Mouse (Mus musculus) midbrain, embryonic 15.5 days (tissue): ENCODE data around the gene Fam117b. TPM values are rescaled to one million over a fixed set of nuclear protein-coding genes. Genes with fewer than 3 reads are reported as not detected.

Source experiments
- ATAC-seq: fragments of 200-750 bp; cut with Nextera tagmentation; replicated peaks from 2 replicates; pipeline ENCODE4 v1.8.0; 2017; ENCODE audit warnings: moderate TSS enrichment
- H3K27ac ChIP-seq: fragments of 300-500 bp; sonication (generic); 2 replicates; pipeline ENCODE4 v1.5.1; 2015; ENCODE audit warnings: mild to moderate bottlenecking, inconsistent platforms
- H3K27me3 ChIP-seq: fragments of 300-500 bp; sonication (generic); replicated peaks from 2 replicates; pipeline ENCODE4 v1.6.1; 2015; ENCODE audit warnings: inconsistent platforms
- H3K36me3 ChIP-seq: fragments of 300-500 bp; sonication (generic); replicated peaks from 2 replicates; pipeline ENCODE4 v1.6.1; 2015; ENCODE audit warnings: inconsistent platforms
- H3K4me1 ChIP-seq: fragments of 300-500 bp; sonication (generic); 2 replicates; pipeline ENCODE4 v1.6.1; 2015; ENCODE audit warnings: inconsistent platforms
- H3K4me2 ChIP-seq: fragments of 300-500 bp; sonication (generic); 2 replicates; pipeline ENCODE4 v1.6.1; 2015; ENCODE audit warnings: inconsistent platforms, mild to moderate bottlenecking, moderate library complexity
- H3K4me3 ChIP-seq: fragments of 300-500 bp; sonication (generic); 2 replicates; pipeline ENCODE4 v1.5.1; 2015; ENCODE audit warnings: mild to moderate bottlenecking, inconsistent platforms
- H3K9ac ChIP-seq: fragments of 300-500 bp; sonication (generic); 2 replicates; pipeline ENCODE4 v1.6.1; 2015; ENCODE audit warnings: mild to moderate bottlenecking, inconsistent platforms
- H3K9me3 ChIP-seq: fragments of 300-500 bp; sonication (generic); 2 replicates; pipeline ENCODE4 v1.6.1; 2016; ENCODE audit warnings: inconsistent platforms
- WGBS: fragments of 180-500 bp; shearing (Covaris S2); methylation state at CpG from one replicate; pipeline ENCODE4 v1.1.7; 2015; ENCODE audit warnings: mixed read lengths; 5-methylcytosine and 5-hydroxymethylcytosine counted together
- polyA plus RNA-seq: library from polyadenylated mRNA; unstranded; fragments of >200 nt; fragmentation: Nextera tagmentation; extraction: Ambion mirVana; gene quantifications from 2 replicates; pipeline ENCODE4 v1.2.1, GENCODE M21; 2015

Gene Fam117b
- polyA plus RNA-seq, 1 experiment from 2014 or later = 48.2 TPM

DNA sequence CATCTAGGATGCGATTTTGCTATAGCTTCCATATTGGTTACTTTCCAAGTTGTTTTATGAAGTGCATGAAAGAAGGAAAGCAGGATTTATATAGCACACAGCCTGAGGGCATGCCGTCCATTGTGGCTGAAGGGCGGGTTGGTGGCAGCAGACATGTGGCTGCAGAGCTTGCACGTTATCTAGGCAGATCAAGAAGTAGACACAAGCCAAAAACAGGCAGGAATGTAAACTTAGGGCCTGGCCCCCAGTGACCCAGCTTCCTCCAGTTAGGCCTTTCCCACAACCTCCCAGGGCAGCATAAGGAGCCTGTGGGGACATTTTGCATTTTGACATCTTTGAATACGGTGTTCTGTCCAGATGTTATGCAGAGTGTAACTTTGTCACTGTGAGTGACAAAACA is 31.0 kb downstream of the Fam117b start:
- Histone ChIP-seq H3K27me3 (no peaks in the 10 kb centered on the region), H3K4me2 (no peak overlapping the region), H3K4me1 (peaks cover 3% of the 10 kb centered on the region; the same call in 1 of the 2 replicates), H3K4me3 (no peak overlapping the region), H3K27ac (no peak overlapping the region), H3K9me3 (no peaks in the 10 kb centered on the region), H3K36me3 (no peaks in the 10 kb centered on the region; the same call in 1 of the 2 replicates), H3K9ac (no peak overlapping the region)
- WGBS = 69% methylated on average over 5 of the region's 5 CpGs
- ATAC-seq = no peak

DNA sequence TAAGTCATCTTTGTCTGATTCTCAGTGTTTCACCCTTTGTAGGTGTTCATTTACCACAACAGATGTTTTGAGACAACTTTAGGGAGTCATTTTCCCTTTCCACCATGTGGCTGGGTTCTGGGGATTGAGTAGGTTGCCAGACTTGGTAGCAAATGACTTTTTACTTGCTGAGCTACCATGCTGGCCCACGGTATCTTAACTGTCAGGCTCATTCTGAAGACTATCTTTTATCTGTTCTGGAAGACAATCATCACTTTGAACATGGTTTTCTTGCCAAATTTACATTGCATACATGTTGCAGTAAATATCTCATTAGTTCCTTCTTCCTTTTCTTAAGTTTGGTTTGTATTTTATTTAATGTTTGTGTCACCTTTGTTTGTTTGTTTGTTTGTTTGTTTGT is 33.2 kb downstream of the Fam117b start:
- ATAC-seq = no peak
- no peak overlapping the region for H3K9ac ChIP-seq
- H3K36me3 ChIP-seq = no peaks in the 10 kb centered on the region; the same call in 1 of the 2 replicates
- peaks cover 3% of the 10 kb centered on the region; the same call in 1 of the 2 replicates for H3K4me1 ChIP-seq
- 87% methylated on average over 1 of the region's 1 CpGs for WGBS
- no peak overlapping the region for H3K4me2 ChIP-seq
- no peaks in the 10 kb centered on the region for H3K27me3 ChIP-seq
- H3K4me3 ChIP-seq = no peak overlapping the region
- H3K27ac ChIP-seq = no peak overlapping the region
- no peaks in the 10 kb centered on the region for H3K9me3 ChIP-seq

DNA sequence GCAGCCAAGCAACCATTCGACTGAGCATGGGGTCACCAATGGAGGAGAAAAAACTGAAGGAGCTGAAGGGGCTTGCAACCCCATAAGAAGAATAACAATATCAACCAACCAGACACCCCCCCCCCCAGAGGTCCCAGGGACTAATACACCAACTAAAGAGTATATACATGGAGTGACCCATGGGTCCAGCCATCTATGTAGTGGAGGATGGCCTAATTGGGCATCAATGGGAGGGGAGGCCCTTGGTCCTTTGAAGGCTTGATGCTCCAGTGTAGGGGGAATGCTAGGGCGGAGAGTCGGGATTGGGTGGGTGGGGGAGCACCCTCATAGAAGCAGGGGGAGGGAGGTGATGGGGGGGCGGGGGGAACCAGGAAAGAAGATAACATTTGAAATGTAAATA is 34.7 kb downstream of the Fam117b start:
- no peaks in the 10 kb centered on the region for H3K9me3 ChIP-seq
- no peak overlapping the region for H3K9ac ChIP-seq
- H3K27ac ChIP-seq = no peak overlapping the region
- H3K4me2 ChIP-seq = no peak overlapping the region
- no peaks in the 10 kb centered on the region for H3K27me3 ChIP-seq
- H3K4me3 ChIP-seq = no peak overlapping the region
- no peaks in the 10 kb centered on the region; the same call in 1 of the 2 replicates for H3K36me3 ChIP-seq
- WGBS = 98% methylated on average over 4 of the region's 4 CpGs
- H3K4me1 ChIP-seq = peaks cover 3% of the 10 kb centered on the region; the same call in 1 of the 2 replicates
- 0 out of 2 replicates have a peak, but pooled peaks have one; percentile 52 for ATAC-seq

DNA sequence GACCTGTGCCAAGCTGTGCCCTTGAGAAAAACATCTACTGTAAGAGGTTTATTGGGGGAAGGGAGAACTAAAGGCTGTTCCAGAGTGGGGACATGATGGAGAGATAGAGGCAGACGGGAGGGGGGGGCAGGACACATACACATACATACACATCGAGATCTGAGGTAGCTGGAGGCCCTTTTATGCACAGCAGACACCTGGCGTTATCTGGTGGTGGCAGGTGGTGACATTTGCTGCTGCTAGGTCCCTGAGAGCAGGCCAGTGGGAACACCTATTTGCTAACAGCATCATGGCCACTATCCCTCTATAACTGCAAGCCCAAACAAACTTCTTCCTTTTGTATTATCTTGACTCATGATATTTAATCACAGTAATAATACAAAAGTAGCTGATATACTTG is 44.4 kb downstream of the Fam117b start:
- no peaks in the 10 kb centered on the region for H3K27me3 ChIP-seq
- H3K4me1 ChIP-seq = no peaks in the 10 kb centered on the region
- H3K4me2 ChIP-seq = no peak overlapping the region
- H3K27ac ChIP-seq = no peak overlapping the region
- 77% methylated on average over 3 of the region's 3 CpGs for WGBS
- H3K36me3 ChIP-seq = peaks cover 11% of the 10 kb centered on the region
- ATAC-seq = no peak
- H3K9ac ChIP-seq = no peak overlapping the region
- H3K4me3 ChIP-seq = no peak overlapping the region
- no peaks in the 10 kb centered on the region for H3K9me3 ChIP-seq

DNA sequence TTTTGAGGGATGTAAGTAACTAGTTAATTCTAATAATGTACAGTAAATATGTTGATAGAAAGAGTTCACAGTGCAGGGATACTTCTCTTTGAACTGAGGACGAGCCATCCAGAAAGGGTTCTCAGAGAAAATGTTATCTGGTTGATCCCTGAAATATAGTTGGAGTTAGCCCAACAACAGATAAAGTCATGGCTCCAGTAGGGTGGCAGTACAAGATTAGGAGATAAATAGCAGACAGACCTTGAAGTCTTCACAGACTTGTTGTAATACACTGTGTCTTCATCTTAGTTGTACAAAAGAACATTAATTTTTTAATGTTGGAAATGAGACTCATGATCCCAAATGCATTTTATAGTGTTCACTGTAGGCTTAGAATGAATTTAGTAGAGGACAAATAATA is 47.1 kb downstream of the Fam117b start:
- WGBS = 96% methylated on average over 1 of the region's 1 CpGs
- ATAC-seq = no peak
- peaks cover 14% of the 10 kb centered on the region for H3K36me3 ChIP-seq
- no peaks in the 10 kb centered on the region for H3K9me3 ChIP-seq
- H3K4me2 ChIP-seq = no peak overlapping the region
- no peaks in the 10 kb centered on the region for H3K27me3 ChIP-seq
- H3K9ac ChIP-seq = no peak overlapping the region
- H3K4me1 ChIP-seq = no peaks in the 10 kb centered on the region
- no peak overlapping the region for H3K27ac ChIP-seq
- no peak overlapping the region for H3K4me3 ChIP-seq

DNA sequence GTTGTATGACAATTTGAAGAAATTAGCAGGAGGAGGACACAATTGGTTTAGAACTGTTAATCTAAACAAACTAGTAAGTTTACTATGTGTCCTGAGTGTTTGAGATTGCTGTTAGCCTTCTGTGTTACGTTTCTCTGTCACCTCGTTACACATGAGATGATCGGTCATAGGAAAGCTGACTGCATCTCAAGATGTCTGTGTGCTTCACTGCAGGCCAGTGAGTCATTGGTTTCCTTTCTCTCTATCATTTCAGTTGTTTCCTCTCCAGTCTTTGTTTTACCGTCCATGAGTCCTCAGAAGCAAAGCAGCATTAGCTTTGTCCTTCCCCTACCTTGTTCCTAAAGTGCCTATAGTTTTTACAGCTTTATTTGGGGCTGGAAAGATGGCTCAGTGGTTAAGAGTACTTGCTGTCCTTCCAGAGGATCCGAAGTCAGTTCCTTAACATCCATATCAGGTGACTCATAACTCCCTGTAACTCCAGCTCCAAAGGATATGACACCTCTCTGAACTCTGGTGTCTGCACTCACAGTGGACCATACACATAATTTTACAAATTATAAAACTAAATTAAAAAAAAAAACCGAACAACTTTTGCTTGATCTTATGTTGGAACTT is 53.5 kb downstream of the Fam117b start:
- Histone ChIP-seq H3K4me2 (no peak overlapping the region), H3K9ac (no peak overlapping the region), H3K4me1 (no peaks in the 10 kb centered on the region), H3K36me3 (peaks cover 19% of the 10 kb centered on the region; the same call in 1 of the 2 replicates), H3K9me3 (no peaks in the 10 kb centered on the region), H3K27ac (no peak overlapping the region), H3K27me3 (no peaks in the 10 kb centered on the region), H3K4me3 (no peak overlapping the region)
- ATAC-seq = no peak
- 85% methylated on average over 6 of the region's 6 CpGs for WGBS

DNA sequence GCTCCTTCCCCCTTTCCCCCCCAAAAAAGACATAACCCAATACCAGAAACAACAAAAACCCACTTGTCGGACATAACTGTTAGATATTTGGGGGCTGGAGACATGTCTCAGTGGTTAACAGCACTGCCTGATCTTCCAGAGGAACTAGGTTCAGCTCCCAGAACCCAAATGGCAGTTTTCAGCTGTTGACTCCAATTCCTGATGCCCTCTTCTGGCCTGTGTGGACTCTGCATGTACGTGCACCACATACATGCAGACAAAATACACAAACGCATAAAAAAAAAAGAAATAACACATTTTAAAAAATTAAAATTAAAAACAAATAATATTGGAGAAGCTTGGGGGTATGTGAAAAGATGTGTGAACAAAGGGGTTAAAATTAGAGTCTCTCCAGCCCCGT is 54.5 kb downstream of the Fam117b start:
- H3K27me3 ChIP-seq = no peaks in the 10 kb centered on the region
- H3K4me1 ChIP-seq = no peaks in the 10 kb centered on the region
- no peak overlapping the region for H3K27ac ChIP-seq
- ATAC-seq = no peak
- H3K4me2 ChIP-seq = no peak overlapping the region
- no peak overlapping the region for H3K9ac ChIP-seq
- no peak overlapping the region for H3K4me3 ChIP-seq
- peaks cover 20% of the 10 kb centered on the region; the same call in 1 of the 2 replicates for H3K36me3 ChIP-seq
- 89% methylated on average over 4 of the region's 4 CpGs for WGBS
- no peaks in the 10 kb centered on the region for H3K9me3 ChIP-seq

DNA sequence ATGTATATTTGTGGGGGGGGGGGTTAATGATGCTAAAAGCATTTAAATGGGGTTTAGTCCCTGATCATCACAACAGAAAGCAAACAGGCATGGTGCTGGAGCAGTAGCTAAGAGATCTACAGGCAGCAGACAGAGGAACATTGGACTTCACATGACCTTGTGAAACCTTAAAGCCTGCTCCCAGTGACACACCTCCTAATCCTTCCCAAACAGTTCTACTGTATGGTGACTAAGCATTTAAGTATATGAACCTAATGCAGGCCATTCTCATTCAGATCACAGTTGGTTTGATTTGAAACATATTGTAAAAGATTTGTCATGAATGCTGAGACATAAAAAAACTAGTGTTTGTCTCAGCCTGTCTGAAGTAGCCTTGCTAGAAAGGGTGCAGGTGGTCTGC is 73.8 kb downstream of the Fam117b start:
- Histone ChIP-seq H3K27ac (no peak overlapping the region), H3K4me1 (no peaks in the 10 kb centered on the region), H3K27me3 (no peaks in the 10 kb centered on the region), H3K9ac (no peak overlapping the region), H3K9me3 (no peaks in the 10 kb centered on the region), H3K36me3 (peaks cover 10% of the 10 kb centered on the region), H3K4me3 (no peak overlapping the region), H3K4me2 (no peak overlapping the region)
- ATAC-seq = no peak

DNA sequence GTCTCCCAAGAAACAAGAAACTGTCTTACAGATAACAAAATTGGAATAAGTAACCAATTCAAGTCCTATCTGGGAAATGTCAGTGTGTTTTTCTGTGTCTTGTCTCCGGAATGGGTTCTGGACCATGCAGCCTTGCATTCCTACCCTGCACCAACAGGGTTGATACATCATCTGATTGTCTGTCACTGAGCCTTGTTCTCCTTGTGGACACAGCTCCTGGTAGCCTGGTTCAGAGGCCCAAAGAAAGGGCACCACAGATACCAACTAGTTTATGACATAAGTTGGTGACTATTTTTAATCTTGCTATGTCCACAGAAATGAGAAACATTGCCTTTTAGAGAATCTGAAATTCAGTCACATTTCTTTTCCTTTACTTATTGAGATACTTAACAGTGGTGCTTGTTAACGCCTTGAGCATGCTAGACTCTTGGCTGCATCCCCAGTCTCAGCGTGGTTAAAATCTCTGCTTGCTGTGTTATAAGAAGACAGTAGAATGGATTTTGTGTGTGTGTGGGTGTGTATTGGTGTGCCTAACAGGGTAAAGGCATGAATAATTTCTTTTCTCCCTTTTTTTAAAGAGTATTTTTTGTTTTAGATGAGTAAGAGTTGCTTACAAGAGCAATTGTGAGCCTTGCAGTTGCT is 74.7 kb downstream of the Fam117b start:
- peaks cover 7% of the 10 kb centered on the region; the same call in 1 of the 2 replicates for H3K36me3 ChIP-seq
- ATAC-seq = no peak
- no peaks in the 10 kb centered on the region for H3K4me1 ChIP-seq
- H3K27me3 ChIP-seq = no peaks in the 10 kb centered on the region
- no peak overlapping the region for H3K9ac ChIP-seq
- no peak overlapping the region for H3K27ac ChIP-seq
- H3K4me2 ChIP-seq = no peak overlapping the region
- no peak overlapping the region for H3K4me3 ChIP-seq
- WGBS = 94% methylated on average over 3 of the region's 3 CpGs
- no peaks in the 10 kb centered on the region for H3K9me3 ChIP-seq

DNA sequence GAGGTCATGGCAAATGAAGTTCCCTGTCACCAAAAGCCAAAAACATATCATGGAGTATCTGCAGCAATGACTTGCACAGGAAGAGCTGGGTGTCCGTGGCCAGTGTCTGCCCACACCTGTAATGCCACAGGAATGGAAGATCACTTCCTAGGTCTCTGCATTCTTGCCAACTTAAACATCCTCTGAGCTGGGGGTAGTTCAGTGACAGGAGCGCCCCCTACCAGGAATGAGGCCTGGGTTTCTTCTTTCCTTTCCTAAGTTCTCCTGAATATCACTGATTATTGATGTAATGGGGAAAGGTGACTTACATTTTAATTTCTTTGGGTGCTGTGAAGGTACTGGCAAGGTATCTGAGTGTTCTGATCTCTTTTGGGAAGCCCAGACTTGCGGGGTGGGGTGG is 82.8 kb downstream of the Fam117b start:
- 53% methylated on average over 3 of the region's 3 CpGs for WGBS
- H3K27ac ChIP-seq = no peak overlapping the region

DNA sequence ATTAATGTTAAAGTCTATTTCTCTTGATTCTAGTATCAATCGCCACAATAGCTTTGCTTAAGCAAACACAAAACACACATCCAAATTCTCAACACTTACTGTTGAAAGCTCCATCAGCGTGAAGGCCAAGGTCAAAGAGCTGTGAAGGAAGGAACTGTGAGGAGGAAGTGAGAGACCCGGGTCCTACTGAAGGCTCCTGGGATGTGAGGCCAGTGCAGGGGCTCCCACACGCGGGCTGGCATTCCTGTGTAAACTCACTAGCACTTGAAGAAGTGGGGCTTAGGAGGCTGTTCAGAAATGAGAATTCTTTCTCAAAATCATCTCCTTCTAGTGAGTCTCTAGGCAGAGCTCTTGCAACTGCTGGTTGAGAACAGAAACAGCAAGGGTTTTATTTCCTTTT is 84.5 kb downstream of the Fam117b start:
- Histone ChIP-seq H3K27ac (no peak overlapping the region), H3K27me3 (no peaks in the 10 kb centered on the region), H3K9ac (no peak overlapping the region), H3K4me2 (no peak overlapping the region), H3K4me3 (no peak overlapping the region), H3K9me3 (no peaks in the 10 kb centered on the region), H3K36me3 (no peaks in the 10 kb centered on the region), H3K4me1 (no peaks in the 10 kb centered on the region)
- no peak for ATAC-seq
- WGBS = 86% methylated on average over 5 of the region's 5 CpGs

More for the DNA sequence above, 82.8 kb downstream of the Fam117b start:
- Histone ChIP-seq H3K36me3 (0 out of 2 replicates have a peak, but pooled peaks cover 4% of the 10 kb centered on the region), H3K4me2 (no peak overlapping the region), H3K4me1 (no peaks in the 10 kb centered on the region), H3K27me3 (no peaks in the 10 kb centered on the region), H3K4me3 (no peak overlapping the region), H3K9me3 (no peaks in the 10 kb centered on the region), H3K9ac (no peak overlapping the region)
- ATAC-seq = no peak

DNA sequence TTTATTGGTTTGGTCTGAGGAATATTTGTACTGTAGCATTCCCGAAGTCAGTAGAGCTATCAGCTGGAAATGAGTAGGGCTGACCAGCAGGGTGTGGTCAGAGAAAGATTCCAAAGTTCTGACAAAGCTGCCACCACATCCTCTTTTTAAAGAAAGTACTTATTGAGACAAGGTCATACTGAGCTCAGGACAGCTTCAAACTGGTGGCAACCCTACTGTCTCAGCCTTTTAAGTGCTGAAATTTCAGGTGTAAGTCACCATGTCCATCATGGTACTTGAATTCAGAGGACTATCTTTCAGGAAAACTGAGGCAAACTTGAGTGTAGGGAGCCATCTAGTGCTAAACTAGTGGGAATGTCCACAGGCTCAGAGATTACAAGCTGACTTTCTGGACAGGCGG is 87.5 kb downstream of the Fam117b start:
- no peaks in the 10 kb centered on the region for H3K4me1 ChIP-seq
- no peaks in the 10 kb centered on the region for H3K36me3 ChIP-seq
- H3K9me3 ChIP-seq = no peaks in the 10 kb centered on the region
- 60% methylated on average over 2 of the region's 2 CpGs for WGBS
- no peaks in the 10 kb centered on the region for H3K27me3 ChIP-seq
- no peak for ATAC-seq
- H3K4me3 ChIP-seq = no peak overlapping the region
- no peak overlapping the region for H3K9ac ChIP-seq
- H3K27ac ChIP-seq = no peak overlapping the region
- no peak overlapping the region for H3K4me2 ChIP-seq

DNA sequence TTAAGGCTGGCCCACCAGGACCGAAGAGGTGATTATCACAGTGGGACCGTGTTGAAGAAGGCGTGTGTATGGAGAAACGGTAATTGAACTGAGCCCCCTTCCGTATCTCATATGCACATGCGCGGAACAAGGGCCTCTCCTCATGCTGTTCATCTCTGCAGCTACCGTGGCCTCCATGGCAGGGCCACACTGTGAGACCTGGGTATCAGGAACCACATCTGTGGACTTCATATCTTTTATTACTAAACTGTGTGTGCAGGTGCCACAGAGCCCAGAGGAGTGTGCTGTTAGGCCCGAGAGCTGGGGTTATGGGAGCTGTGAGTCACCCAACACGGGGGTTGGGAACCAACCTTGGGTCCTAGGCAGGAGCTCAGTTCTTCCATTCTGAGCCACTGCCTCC is 94.5 kb downstream of the Fam117b start:
- H3K27ac ChIP-seq = no peak overlapping the region
- no peaks in the 10 kb centered on the region for H3K9me3 ChIP-seq
- no peaks in the 10 kb centered on the region for H3K4me1 ChIP-seq
- H3K27me3 ChIP-seq = no peaks in the 10 kb centered on the region
- H3K4me2 ChIP-seq = no peak overlapping the region
- no peaks in the 10 kb centered on the region for H3K36me3 ChIP-seq
- WGBS = 92% methylated on average over 10 of the region's 10 CpGs
- no peak for ATAC-seq
- no peak overlapping the region for H3K9ac ChIP-seq
- H3K4me3 ChIP-seq = no peak overlapping the region
